Mouse (Mus musculus) ES-Bruce4 (cell line): ENCODE results near the gene Arl5a. TPM values are rescaled to one million over a fixed set of nuclear protein-coding genes. Genes with fewer than 3 reads are reported as not detected.

ENCODE experiments used
- H3K27ac ChIP-seq: 2 replicates; pipeline ENCODE4 v1.5.1; 2012; ENCODE audit warnings: low read length, inconsistent platforms; ENCODE audit not compliant: insufficient read depth
- H3K27me3 ChIP-seq: 2 replicates; pipeline ENCODE4 v1.6.1; 2012; ENCODE audit warnings: mild to moderate bottlenecking, low read length, inconsistent platforms; ENCODE audit not compliant: control insufficient read depth, poor library complexity, insufficient read depth, severe bottlenecking
- H3K36me3 ChIP-seq: 2 replicates; pipeline ENCODE4 v1.6.1; 2012; ENCODE audit warnings: inconsistent platforms, mild to moderate bottlenecking, low read length, moderate library complexity; ENCODE audit not compliant: control insufficient read depth, poor library complexity, insufficient read depth, severe bottlenecking
- H3K4me1 ChIP-seq: one replicate; pipeline ENCODE4 v1.8.1; 2011; ENCODE audit warnings: low read length; ENCODE audit not compliant: control insufficient read depth, insufficient read depth
- H3K4me3 ChIP-seq: 2 replicates; pipeline ENCODE4 v1.5.1; 2011; ENCODE audit warnings: low read depth, mild to moderate bottlenecking, low read length
- H3K9ac ChIP-seq: 2 replicates; pipeline ENCODE4 v1.6.1; 2012; ENCODE audit warnings: low read depth, mild to moderate bottlenecking, inconsistent platforms; ENCODE audit not compliant: poor library complexity, severe bottlenecking
- H3K9me3 ChIP-seq: replicated peaks from 2 replicates; pipeline ENCODE4 v1.6.1; 2012; ENCODE audit warnings: mild to moderate bottlenecking, low read length, inconsistent platforms; ENCODE audit not compliant: control insufficient read depth, poor library complexity, insufficient read depth, severe bottlenecking
- CTCF ChIP-seq: IDR thresholded peaks from one replicate; pipeline ENCODE4 v1.8.1; 2011; ENCODE audit warnings: low read depth, low read length
- EP300 ChIP-seq: IDR thresholded peaks from 2 replicates; pipeline ENCODE4 v1.6.1; 2011; ENCODE audit warnings: low read depth, low read length; ENCODE audit not compliant: insufficient read depth
- POLR2A ChIP-seq: IDR thresholded peaks from one replicate; pipeline ENCODE4 v1.8.1; 2011; ENCODE audit warnings: low read length; ENCODE audit not compliant: insufficient read depth
- polyA plus RNA-seq: library from polyadenylated mRNA; stranded (reverse); fragments of >200 nt; gene quantifications from 2 replicates; pipeline ENCODE4 v1.2.4, GENCODE M21; 2011; ENCODE audit warnings: low read depth; ENCODE audit not compliant: missing spikeins, insufficient read depth, insufficient read length

Arl5a gene
- polyA plus RNA-seq, 1 experiment = 53.1 TPM

- Histone ChIP-seq H3K9ac (no peak overlapping the region), H3K27me3 (no peaks in the 10 kb centered on the region), H3K9me3 (no peaks in the 10 kb centered on the region), H3K4me3 (no peak overlapping the region), H3K27ac (no peak overlapping the region), H3K36me3 (no peaks in the 10 kb centered on the region), H3K4me1 (no peaks in the 10 kb centered on the region)
- no peak for TF ChIP-seq CTCF
- no peak for TF ChIP-seq POLR2A
- no peak for TF ChIP-seq EP300
These were observed 57.0 kb downstream of the Arl5a start for GRCm38 (mm10) chr2:52367665-52368064.

- H3K36me3 ChIP-seq = no peaks in the 10 kb centered on the region
These were observed 57.5 kb downstream of the Arl5a start for GRCm38 (mm10) chr2:52367248-52367647.

DNA sequence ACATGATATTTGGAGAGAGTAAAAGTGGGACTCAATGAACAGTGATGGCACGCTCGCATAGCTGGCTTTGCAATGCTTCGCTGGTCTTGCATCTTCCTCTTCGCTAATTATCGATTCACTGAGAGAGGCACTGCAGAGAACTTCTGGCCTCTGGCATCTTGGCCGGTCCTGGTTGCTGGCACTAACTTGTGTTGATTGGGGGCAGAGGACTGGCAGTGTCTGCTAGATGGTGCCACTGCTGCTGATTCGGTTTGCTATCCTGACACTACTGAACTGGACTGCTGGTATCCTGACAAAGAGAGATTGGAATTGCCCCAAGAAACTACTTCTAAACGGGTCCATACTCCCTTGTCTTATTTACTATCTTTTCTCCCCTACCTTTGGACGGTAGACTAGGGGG is 63.6 kb downstream of the Arl5a start:
- H3K27ac ChIP-seq = no peak overlapping the region
- H3K27me3 ChIP-seq = no peaks in the 10 kb centered on the region
- TF ChIP-seq EP300 (no peak), CTCF (no peak), POLR2A (no peak)
- no peak overlapping the region for H3K4me3 ChIP-seq
- H3K9me3 ChIP-seq = no peaks in the 10 kb centered on the region
- no peaks in the 10 kb centered on the region for H3K4me1 ChIP-seq
- no peak overlapping the region for H3K9ac ChIP-seq
- no peaks in the 10 kb centered on the region for H3K36me3 ChIP-seq

More at GRCm38 (mm10) chr2:52367248-52367647, 57.5 kb downstream of the Arl5a start:
- Histone ChIP-seq H3K4me3 (no peak overlapping the region), H3K9ac (no peak overlapping the region), H3K27me3 (no peaks in the 10 kb centered on the region), H3K4me1 (no peaks in the 10 kb centered on the region), H3K9me3 (no peaks in the 10 kb centered on the region), H3K27ac (no peak overlapping the region)
- TF ChIP-seq POLR2A (no peak), EP300 (no peak), CTCF (no peak)

DNA sequence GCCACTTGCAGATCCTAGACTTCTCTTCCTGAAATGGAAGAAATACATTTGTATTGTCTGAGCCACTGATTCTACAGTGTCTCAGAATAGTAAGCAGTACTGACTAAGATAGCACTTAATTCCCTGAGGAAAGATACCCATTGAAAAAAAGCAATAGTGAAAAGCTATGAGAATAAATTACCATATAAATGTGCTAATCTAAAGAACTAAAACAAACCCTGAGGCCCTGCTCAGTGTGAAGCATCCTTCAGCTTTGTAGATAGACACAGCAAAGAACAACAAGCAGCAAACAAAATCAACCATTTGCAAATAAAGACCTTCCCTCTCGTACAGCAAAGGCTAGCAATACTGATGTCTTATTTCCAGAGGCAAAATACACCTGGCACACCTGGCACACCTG is 65.0 kb downstream of the Arl5a start:
- no peaks in the 10 kb centered on the region for H3K9me3 ChIP-seq
- TF ChIP-seq CTCF (no peak), POLR2A (no peak)
- no peaks in the 10 kb centered on the region for H3K4me1 ChIP-seq

GRCm38 (mm10) chr2:52358156-52358555 is 66.5 kb downstream of the Arl5a start:
- H3K27ac ChIP-seq = no peak overlapping the region
- no peaks in the 10 kb centered on the region for H3K27me3 ChIP-seq
- H3K4me1 ChIP-seq = no peaks in the 10 kb centered on the region
- no peak overlapping the region for H3K4me3 ChIP-seq
- H3K9ac ChIP-seq = no peak overlapping the region
- no peaks in the 10 kb centered on the region for H3K9me3 ChIP-seq
- TF ChIP-seq EP300 = no peak
- no peak for TF ChIP-seq CTCF
- no peak for TF ChIP-seq POLR2A
- H3K36me3 ChIP-seq = no peaks in the 10 kb centered on the region

More for the DNA sequence above, 65.0 kb downstream of the Arl5a start:
- H3K27ac ChIP-seq = no peak overlapping the region
- no peak overlapping the region for H3K4me3 ChIP-seq
- H3K27me3 ChIP-seq = no peaks in the 10 kb centered on the region
- H3K36me3 ChIP-seq = no peaks in the 10 kb centered on the region
- H3K9ac ChIP-seq = no peak overlapping the region

GRCm38 (mm10) chr2:52351029-52351428 is 73.7 kb downstream of the Arl5a start:
- TF ChIP-seq EP300 (no peak), POLR2A (no peak), CTCF (no peak)
- Histone ChIP-seq H3K9ac (no peak overlapping the region), H3K27ac (no peak overlapping the region), H3K4me1 (no peaks in the 10 kb centered on the region), H3K36me3 (no peaks in the 10 kb centered on the region), H3K9me3 (no peaks in the 10 kb centered on the region), H3K4me3 (no peak overlapping the region), H3K27me3 (no peaks in the 10 kb centered on the region)

Other genes with a start within 250 kb of the Arl5a start
- gene Neb, start 46.4 kb downstream of the Arl5a start, polyA plus RNA-seq = 1.5 TPM in 2 replicates